Mouse (Mus musculus): ENCODE results near the gene Rab21.
A peak's percentile ranks its signal among the peaks of the same experiment; 100 is the strongest.

Gene Rab21

DNA sequence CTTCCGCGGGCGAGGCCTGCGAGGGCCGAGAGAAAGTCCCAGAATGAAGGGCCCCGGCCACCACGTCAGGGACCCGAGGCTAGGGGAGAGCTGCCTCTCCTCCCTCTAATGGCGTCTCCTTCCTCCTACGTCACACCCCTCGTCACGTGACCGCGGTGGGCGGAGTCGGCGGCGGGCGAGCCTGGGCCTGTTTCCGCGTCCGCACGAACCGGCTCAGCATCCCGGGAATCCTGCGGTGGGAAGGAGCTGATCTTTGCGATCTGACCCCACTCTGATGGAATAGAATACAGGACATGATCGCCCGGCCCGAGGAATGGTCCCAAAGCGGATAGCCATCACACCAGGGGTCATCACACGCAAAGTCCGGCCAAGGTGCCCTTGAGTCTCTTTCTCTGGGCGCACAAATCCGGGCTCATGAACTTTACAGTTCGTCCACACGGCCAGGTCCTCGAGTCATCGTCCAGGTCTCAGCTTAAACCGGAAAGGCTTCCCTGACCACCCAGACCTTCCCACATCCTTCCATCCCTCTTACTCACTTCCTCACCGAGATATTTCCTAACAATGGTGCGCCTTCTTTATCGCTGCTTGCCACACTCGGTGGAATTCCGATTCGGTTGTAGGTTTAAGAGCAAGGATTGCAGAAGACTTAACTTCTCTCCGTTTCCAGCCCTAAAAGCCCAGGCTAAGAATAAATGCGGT lies at the start of gene Rab21:
TSS of gene Rab21 (minus strand) at position 122 of the 699 bp plus-strand sequence.
- peak; percentile 98 to 99 for DNase-seq

DNA sequence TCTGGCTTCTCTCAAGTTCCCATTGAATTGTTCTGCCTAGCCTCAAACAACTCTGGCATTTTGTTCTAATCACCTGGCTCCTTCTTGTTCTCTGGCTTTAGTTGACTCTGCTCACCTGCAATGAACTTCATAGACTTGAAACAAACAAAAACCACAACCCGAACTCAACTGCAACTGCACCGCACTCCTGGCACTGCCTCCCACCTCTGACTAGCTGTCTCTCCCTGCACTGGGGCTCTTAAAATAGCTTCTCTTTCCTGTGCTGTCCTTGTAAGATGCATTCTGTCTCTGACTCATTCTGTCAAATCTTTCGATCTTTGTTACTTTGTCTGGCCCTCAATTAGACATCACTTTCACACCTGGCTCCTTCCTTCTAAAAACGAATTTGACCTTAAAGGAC lies 47.8 kb upstream of the Rab21 start:
- no peak for DNase-seq

DNA sequence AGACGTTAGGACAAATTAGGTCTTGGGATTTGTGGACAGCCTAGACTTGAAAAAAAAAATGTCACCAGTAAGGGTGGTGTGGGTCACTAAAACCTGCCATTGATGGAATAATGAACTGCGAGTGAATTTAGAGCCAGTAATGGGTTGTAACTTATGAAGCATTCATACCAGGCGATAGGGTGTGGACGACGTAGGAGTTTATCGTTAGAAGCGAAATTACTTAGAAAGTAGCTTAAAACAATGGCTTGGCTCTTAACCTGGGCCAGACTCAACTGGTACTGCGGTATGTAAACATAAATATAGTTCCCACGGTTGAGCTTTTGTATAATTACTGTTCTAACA lies 47.2 kb upstream of the Rab21 start:
- DNase-seq: no peak

DNA sequence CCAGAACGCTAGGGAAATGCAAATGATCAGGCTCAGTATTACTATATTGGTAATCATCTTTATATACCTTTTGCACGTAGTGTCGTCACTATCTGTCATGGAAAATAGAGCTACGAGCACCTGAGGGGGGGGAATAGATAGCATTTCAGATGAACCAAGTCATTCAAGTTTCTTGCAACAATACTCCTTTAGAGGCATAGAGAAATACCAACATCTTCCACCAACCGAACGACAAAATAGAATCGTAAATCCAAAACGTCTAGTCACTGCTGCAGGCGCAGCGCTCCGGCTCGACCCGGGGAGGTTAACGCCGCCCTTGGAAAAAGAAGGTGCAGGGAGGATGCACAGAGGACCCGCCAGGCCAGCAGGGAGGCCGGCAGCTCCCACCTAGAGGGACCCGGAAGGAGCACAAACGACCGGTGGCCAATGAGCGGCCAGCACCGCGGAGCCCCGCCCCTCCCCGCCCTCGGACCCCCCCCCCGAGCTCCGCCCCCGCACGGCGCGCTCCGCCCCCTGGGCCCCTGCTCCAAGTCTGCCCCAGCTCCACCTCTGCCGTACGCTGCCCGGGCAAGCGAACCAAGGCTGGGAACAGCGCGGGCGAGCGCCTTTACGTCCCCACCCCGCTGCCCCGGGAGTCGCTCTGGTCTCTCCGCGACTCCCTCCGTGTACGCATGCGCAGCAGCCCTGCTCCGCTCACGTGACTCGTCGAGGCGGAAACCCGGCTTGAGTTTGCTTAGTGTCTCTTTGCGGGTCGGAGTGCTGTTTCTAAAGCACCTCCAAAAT lies 46.6 kb upstream of the Rab21 start, which contains the start of gene Tmem19:
TSS of gene Tmem19 (minus strand) at position 662 of the 783 bp plus-strand sequence.
- DNase-seq: peak; percentile 97 to 99

DNA sequence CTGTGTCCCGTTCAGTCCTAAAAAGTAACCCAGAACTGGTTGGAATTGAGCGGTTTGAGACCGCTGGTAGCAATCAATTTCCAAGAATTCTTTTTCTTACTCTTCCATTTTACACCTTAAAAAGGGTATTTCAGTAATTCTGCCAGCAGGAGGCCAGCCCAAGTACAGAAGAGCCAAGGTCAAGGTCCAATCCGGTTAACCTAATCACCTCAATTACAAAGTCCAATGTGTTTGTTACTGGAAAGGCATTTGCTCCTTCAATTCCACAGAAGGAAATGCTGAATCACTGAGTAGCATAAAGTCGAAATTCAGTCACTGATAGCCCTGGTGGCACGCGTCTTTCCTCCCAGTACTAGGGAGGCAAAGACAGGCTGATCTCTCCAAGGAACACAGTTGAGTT lies 43.7 kb upstream of the Rab21 start:
- peak; percentile 69 to 73 for DNase-seq

DNA sequence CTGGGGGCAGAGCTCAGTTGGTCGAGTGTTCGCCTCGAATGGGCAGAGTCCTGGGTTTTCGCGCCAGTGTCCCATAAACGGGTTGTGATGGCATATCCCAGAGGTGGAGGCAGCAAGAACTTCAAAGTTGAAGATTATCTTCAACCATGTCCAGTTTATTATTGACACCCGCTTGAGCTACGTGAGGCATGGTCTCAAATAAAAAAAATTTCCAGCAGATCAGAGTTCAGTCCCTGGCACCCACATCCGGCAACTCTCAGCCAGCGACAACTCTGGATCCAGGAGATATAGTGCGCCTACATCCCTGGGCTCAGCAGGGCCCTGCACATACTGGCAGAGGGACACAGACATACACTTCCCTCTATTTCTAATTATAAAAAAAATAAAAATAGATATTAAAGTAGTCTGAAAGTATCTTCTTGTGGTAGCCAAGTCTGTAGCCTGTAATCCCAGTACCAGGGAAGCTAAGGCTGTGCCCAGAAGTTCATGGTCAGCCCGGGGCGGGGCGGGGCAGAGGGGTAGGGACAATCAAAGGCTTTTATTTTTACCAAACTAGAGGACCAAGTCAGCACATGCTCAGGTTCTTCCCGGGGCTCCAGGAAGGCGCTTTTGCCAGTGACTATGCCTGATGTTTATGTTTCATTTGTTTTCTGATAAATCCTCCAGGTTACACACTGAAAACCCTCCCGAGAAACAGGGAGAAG lies 43.0 kb upstream of the Rab21 start:
- peak; percentile 28 to 50 for DNase-seq

DNA sequence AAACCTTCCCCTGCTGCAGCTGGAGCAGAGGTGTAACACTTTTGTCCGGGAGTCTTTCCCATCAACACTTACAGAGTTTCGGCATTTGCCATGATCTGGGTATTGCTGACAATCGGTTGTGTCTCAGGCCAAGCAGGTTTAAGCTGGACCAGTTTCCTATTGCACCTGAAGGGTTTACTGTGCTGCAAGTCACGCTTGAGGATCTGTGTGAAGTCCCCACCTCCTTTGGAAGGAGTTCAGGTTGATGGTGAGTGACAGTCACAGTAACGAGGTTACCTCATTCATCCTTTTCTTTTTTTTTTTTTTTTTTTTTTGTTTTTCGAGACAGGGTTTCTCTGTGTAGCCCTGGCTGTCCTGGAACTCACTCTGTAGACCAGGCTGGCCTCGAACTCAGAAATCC lies 40.7 kb upstream of the Rab21 start:
- no peak for DNase-seq

DNA sequence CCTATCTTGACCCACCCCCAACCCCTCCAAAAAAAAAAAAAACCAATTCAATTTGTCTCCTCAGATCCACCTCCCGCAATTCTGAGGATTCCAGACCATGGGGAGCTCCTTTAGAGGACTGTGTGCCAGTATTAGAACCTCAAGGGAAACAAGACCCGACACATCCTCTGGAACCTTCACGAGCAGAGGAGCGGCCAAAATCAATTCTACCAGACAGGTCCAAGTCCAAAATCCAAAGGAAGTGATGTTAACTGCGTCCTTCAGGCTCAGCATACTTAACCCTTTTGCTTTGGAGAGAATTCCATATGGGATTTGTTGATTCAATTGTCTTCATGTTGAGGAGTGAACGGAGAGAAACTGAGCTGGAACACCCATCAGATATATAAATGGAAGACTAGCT lies 39.6 kb upstream of the Rab21 start:
- DNase-seq: no peak

DNA sequence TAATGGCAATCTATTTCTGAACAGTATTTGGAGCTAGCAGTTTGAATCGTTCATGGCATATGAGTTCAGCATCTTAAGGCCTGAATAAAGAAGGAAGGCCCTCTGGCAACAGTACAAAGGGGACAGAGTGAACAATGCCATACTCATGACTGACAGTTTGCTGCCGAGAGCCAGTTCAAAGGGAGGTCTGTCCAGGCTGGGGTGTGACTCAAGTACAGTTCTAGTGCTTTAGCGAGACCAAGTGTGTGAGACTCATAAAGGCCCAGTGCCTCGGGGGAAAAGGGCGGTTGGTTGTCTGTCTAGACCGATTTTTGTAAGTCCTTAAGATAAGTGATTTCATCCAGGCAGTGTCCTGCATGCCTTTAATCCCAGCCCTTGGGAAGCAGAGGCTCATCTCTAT lies 39.2 kb upstream of the Rab21 start:
- no peak for DNase-seq

DNA sequence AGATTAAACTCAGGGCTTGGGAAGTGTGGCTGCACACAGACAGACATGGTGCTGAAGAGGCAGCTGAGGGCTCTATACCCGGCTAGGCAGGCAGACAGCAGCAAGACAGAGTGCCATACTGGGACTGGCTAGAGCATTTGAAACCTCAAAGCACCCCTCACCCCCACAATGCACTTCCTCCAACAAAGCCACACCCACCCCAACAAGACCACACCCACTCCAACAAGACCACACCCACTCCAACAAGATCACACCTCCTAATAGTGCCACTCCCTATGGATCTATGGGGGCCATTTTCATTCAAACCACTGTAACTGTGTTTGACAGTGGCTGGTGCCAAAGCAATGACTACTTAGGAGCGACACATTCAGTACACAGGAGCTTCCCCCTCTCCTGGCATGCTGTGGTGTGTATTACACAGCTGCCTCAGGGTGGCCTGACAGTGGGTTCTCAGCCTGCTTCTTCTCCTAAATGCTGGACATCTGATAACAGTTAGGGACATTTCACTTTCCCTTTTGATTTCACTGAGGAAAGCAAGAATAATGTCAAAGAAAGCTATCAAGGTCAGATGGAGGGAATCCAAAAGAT lies 35.5 kb upstream of the Rab21 start:
- DNase-seq: no peak

DNA sequence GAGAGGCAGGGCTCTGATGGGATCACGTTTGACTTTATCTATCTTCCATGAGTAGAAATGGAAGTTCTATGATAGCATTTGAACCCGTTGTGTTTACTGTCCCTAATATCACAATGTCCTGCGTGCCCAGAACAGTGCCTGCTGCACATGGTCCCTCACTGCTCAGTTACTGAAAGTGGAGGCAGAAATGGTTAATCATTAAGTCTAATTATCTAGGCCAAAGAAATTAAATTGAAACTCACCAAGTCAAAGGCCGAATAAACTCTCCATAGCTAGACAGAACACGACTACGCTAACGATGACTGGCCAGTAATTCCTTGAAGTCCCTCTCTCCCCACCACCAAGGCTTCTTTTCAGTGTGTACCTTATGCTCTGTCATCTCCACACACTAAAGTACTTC lies 34.1 kb upstream of the Rab21 start:
- peak; percentile 40 to 61 for DNase-seq

DNA sequence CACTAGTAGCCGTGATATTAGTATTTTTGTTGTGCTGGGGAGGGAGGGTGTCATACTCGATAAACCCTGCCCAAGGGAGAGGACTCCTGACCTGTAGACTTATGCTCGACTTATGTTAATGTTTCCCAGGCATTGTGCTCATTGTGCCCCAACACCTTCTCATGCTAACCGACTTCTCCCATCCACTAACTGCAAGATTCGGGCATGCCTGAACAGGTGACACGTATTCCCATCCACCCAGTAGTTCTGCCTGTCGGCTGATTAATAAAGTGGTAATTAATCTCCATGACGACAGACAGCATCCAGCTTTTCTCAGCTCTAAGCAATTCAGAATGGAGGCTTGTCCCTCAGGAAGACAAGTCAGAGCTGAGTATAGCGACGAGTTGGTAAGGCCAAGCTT lies 33.6 kb upstream of the Rab21 start:
- peak in 1 of 2 experiments; percentile 47 for DNase-seq

DNA sequence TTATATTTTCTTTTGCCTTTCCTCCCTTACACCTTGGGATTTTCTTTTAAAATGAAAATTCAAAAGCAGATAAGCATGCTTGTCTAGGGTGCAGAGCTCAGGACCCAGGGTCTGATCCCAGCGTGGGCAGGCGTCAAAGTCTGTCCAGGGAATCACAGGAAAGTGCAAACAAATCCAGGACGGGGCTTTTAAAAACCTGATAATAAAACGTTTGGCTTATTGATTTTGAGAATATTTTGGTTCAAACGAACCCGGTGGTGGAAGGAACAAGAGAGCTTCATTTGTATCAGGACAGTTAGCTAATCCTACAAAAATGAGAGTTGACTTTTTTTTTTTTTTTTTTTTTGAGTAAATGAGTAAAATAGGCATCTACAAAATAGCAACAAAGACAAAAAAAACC lies 32.7 kb upstream of the Rab21 start:
- no peak for DNase-seq

DNA sequence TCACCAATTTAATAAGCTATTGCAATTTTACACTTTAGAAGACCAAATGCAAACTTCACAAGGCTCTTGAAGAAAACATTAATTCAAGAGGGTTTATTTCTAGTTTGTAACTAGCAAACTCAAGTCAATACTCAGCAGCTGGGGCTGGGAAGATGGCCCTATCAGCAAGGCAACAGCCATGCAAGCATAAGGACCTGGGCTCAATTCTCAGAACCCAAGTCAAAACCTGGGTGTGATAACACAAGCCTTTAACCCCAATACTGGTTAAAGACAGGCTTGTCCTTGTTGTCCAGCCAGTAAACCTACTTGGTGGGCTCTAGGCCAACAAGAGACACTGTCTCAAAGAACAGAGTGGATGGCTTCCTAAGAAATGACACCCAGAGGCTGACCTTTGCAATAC lies 31.1 kb upstream of the Rab21 start:
- no peak for DNase-seq

DNA sequence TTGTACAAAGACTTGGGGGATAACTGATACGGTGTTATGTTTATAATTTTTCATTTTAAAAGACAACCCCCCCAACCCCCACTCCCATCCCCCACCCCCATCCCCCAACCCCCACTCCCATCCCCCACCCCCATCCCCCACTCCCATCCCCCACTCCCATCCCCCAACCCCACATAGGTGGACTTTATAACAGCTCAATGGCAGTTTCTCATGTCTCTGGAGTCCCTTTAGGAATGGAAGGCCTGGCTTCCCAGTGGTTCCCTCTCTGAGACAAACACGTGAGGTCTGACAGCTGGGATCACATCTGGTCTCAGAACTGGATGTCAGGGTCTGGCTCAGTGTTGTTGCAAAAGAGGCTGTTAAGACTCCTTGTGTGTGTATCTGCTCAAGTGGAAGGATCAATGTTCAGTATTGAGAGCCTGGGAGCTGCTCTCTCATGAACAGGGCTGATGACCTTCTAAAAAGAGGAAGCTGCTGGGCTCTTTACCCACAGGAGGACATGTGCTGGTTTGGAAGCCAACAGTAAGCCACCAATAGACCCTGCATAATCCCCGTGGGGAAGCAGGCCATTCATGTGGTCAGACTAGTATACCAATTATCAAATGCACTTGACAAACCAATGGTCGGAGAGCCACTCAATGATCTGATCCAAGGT lies 27.5 kb upstream of the Rab21 start:
- DNase-seq: no peak

DNA sequence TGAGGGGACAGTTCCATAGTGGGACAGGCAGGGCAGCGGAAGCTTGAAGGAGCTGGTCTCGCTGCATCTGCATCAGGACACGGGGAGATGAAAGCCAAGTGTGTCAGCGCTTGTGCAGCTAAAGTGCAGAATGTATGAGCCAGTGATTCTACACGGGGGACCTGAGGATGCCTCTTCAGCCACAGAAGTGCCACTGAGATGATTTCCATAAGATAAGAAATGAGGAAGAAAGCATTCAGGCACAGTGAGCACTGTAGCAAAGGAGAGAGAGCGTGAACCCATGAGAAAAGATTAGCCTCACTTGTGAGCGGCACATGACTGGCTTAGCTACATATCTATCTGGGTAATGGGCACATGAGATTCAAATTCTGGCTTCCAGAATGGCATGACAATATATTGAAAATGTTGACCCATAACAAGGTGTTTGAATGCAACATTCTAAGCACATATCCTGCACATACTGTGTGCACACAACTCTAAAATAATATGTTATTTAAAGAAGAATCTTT lies 24.5 kb upstream of the Rab21 start:
- DNase-seq: no peak

DNA sequence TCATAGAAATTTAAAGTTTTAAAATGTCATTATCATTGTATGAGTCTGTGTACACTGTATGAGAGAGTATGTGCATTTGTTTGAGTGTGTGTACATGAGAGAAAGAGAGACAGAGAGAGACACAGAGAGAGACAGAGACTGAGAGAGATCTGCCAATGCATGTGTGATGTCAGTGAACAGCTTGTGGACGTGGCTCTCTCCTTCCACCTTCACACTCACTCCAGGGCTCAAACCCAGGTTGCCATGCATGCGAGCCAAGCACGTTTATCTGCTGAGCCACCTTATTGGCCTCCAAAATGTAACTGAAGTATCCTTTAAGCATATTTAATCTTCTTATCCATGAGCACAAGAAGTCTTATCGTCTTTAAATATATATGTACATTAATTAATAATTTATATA lies 21.5 kb upstream of the Rab21 start:
- DNase-seq: no peak

DNA sequence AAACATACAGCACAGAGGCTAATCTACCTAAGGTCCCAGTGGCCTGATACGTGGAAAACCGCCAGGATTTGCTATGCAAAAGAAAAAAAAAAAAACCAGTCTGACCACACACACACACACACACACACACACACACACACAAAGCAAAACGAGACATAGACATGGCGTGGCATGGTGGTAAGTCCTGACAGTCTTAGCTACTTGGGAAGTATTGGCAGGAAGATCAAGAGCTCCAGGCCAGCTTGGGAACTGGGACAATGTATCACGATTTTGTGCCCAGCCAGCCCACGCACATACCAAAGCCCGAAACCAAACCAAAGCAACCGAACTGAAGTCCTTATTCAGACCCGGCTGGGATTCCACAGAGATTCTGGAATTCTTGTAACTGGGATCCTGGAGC lies 18.1 kb upstream of the Rab21 start:
- DNase-seq: no peak

DNA sequence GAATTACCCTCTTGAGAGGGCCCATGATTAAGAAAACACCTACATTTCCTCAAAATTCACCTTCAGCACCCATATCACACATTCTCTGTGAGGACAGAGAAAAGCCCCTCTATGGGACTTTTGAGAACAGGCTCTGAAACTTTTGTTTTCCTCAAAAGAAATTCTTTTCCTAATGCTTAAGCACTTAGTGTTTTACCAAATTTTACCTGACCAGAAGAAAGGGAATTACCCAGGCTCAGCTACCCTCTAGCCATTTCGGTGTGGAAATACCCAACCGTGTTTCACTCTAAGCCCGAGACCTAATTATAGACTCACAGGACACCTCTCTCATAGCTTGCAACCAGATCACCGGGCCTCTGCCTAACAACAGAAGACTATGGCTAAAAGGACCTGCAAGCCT lies 17.6 kb upstream of the Rab21 start:
- DNase-seq: no peak

DNA sequence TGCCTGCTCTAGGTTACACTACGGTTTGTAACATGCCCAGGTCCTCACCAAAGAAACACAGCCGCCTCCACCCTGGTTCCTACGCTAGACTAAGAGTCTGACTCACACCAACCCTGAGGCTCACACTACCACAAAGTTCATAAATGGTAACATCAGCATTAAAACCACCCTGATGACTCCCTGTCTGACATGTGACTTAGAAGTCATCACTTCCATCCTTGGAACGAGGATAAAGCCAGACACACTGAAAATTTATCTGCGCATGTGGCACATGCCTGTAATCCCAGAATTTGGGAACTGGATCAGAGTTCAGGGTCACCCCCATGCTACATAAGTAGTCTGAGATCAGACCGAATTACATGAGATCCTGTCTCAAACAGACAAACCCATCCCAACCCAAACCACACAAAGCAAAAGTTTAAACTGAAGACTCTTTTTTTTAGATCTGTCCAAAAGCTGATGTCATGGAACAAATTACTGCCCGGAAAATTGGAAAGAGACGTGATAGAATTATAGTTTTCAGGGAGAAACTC lies 17.1 kb upstream of the Rab21 start:
- no peak for DNase-seq

DNA sequence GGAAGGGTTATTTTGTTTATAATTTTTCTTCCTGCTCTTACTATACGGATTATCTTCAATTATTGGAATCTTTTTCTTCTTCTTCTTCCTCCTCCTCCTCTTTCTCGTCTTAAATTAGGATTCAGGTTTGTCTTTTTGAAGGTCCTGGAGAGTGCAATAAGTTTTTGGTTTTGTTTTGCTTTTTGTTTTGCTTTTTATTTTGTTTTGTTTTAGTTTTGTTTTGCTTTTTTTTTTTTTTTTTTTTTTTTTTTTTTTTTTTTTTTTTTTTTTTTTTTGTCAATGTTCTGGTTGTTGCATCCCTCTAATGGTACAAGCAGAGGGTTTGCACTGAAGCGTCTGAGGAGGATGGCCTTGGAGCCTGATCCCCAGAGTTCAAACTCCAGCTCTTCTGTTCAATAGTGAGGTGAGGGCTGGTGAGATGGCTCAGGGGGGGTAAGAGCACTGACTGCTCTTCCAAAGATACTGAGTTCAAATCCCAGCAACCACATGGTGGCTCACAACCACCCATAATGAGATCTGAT lies 13.7 kb upstream of the Rab21 start:
- DNase-seq: no peak

DNA sequence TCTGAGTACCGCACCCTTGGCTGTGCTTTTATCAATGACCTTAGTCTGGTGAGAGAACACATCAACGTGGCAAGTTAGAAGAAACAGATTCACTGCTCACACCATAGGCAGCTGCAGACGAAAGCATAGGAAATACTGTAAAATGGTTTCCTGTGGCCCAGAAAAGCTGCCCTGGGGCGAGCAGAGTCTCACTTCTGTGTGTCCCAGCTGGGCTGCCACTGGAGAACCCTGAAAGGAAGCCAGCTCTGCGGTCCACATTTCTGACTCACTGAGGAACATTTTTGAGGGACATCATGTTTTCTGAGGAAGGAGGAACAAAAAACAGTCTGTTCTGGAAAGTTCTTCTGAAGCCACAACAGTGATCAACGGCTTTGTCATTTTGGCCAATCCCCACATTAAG lies 13.1 kb upstream of the Rab21 start:
- peak in 1 of 2 experiments; percentile 71 for DNase-seq

All from kidney, postnatal 25 days (tissue).